Mouse (Mus musculus): ENCODE measurements at regions not wholly inside any gene's neighbourhood (a gene's known extent, or its start where the extent isn't known, plus 50 kb on each side); places are given as distances from the start of the nearest gene placed in this dataset.

DNA sequence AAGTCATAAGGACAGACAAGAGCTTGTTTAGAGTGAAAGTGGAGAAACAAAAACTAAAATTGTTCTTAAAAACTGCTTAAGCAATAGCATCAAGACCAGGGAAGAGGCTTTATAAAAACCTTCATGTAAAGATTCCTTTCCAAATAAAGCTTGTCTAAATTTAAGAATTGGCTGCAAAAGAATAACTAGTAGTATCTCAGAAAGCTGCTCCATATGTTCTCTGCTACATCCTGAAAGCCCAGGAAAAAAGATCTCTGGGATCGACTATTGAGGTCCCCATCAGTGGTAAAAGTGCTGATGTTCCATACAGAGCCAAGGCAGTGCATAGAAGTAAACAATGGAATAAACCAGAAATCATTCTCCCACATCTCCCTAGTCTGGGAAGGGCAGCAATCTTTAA lies 281.2 kb upstream of the Cypt12 start:
- no peak for DNase-seq (ENCODE audit: low spot score)

DNA sequence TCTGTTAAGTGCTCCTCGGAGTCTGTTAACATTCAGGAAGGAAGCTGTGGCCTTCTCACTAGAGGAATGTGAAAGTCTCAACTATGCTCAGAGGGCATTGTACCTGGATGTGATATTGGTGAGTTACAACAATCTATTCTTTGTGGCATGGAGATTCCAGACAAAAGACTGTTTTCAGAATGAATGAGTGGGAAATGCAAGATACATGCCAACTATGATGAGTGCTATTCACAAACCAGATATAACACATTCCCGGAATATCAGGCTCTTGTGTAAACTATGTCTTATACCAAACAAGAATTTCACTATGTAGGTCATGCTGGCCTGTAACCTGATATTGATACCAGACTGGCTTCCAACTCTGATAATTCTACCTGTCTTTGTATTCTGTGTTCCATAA lies 279.4 kb upstream of the Cypt12 start:
- no peak for DNase-seq (ENCODE audit: low spot score)
